Mouse (Mus musculus) embryonic facial prominence, embryonic 10.5 days (tissue): ENCODE measurements around the gene Tfcp2. TPM values are rescaled to one million over a fixed set of nuclear protein-coding genes. Genes with fewer than 3 reads are reported as not detected.
A peak's percentile ranks its signal among the peaks of the same experiment; 100 is the strongest.

Experiments
- DNase-seq: peaks from one replicate; pipeline ENCODE4 v3.0.0-alpha.2; 2017; ENCODE audit warnings: low spot score
- H3K27ac ChIP-seq: fragments of 300-500 bp; sonication (generic); replicated peaks from 2 replicates; pipeline ENCODE4 v1.5.1; 2016; ENCODE audit warnings: mild to moderate bottlenecking
- H3K27me3 ChIP-seq: fragments of 300-500 bp; sonication (generic); replicated peaks from 2 replicates; pipeline ENCODE4 v1.6.1; 2016; ENCODE audit warnings: low read depth, mild to moderate bottlenecking; ENCODE audit not compliant: poor library complexity, severe bottlenecking
- H3K36me3 ChIP-seq: fragments of 300-500 bp; sonication (generic); replicated peaks from 2 replicates; pipeline ENCODE4 v1.6.1; 2016; ENCODE audit warnings: mild to moderate bottlenecking, moderate library complexity
- H3K4me1 ChIP-seq: fragments of 300-500 bp; sonication (generic); 2 replicates; pipeline ENCODE4 v1.6.1; 2016
- H3K4me3 ChIP-seq: fragments of 300-500 bp; sonication (generic); 2 replicates; pipeline ENCODE4 v1.5.1; 2016; ENCODE audit warnings: mild to moderate bottlenecking, moderate library complexity
- H3K9me3 ChIP-seq: fragments of 300-500 bp; sonication (generic); 2 replicates; pipeline ENCODE4 v1.6.1; 2016; ENCODE audit warnings: mild to moderate bottlenecking
- WGBS: fragments of 180-500 bp; shearing (Covaris S2); methylation state at CpG from one replicate; pipeline ENCODE4 v1.1.7; 2016; 5-methylcytosine and 5-hydroxymethylcytosine counted together
- polyA plus RNA-seq: library from polyadenylated mRNA; unstranded; fragments of >200 nt; fragmentation: Nextera tagmentation; extraction: Ambion mirVana; gene quantifications from 2 replicates; pipeline ENCODE4 v1.2.1, GENCODE M21; 2016

Tfcp2 gene
- polyA plus RNA-seq, 1 experiment from 2014 or later: 38.2 TPM

- no peak for DNase-seq
- Histone ChIP-seq H3K27ac (peak overlapping the region; percentile 95), H3K36me3 (peaks cover 35% of the 10 kb centered on the region), H3K4me3 (peak overlapping the region; percentile 86), H3K9me3 (no peaks in the 10 kb centered on the region), H3K4me1 (peaks cover 29% of the 10 kb centered on the region), H3K27me3 (no peaks in the 10 kb centered on the region)
- under 1% methylated on average over 19 of the region's 19 CpGs for WGBS
Measured at GRCm38 (mm10) chr15:100469189-100469545, 82.6 kb downstream of the Tfcp2 start.

GRCm38 (mm10) chr15:100468295-100469188, 83.3 kb downstream of the Tfcp2 start, which contains the start of gene Letmd1:
Gene Letmd1, plus strand, starts transcription at chr15:100469023.
- H3K9me3 ChIP-seq: no peaks in the 10 kb centered on the region
- no peaks in the 10 kb centered on the region for H3K27me3 ChIP-seq
- peak within 1 kb of the TSS; percentile 86 for H3K4me3 ChIP-seq
- peaks cover 30% of the 10 kb centered on the region for H3K36me3 ChIP-seq
- peak within 1 kb of the TSS; percentile 95 for H3K27ac ChIP-seq
- WGBS: 3% methylated on average over 84 of the region's 84 CpGs
- H3K4me1 ChIP-seq: peaks cover 29% of the 10 kb centered on the region
- DNase-seq: peak; percentile 91

- H3K27ac ChIP-seq: no peak overlapping the region
- no peaks in the 10 kb centered on the region for H3K27me3 ChIP-seq
- H3K4me3 ChIP-seq: peak overlapping the region; percentile 86
- peaks cover 29% of the 10 kb centered on the region for H3K4me1 ChIP-seq
- no peaks in the 10 kb centered on the region for H3K9me3 ChIP-seq
- no peak for DNase-seq
- H3K36me3 ChIP-seq: peaks cover 22% of the 10 kb centered on the region
- 40% methylated on average over 8 of the region's 8 CpGs for WGBS
Measured at GRCm38 (mm10) chr15:100467738-100468137, 84.1 kb downstream of the Tfcp2 start.

- WGBS: 79% methylated on average over 2 of the region's 2 CpGs
- H3K27me3 ChIP-seq: peaks cover 4% of the 10 kb centered on the region; the same call in 1 of the 2 replicates
Measured at GRCm38 (mm10) chr15:100465432-100465831, 86.4 kb downstream of the Tfcp2 start.

GRCm38 (mm10) chr15:100463712-100464111, 88.1 kb downstream of the Tfcp2 start:
- peaks cover 15% of the 10 kb centered on the region for H3K27me3 ChIP-seq
- WGBS: 24% methylated on average over 6 of the region's 6 CpGs
- H3K27ac ChIP-seq: no peak overlapping the region
- no peaks in the 10 kb centered on the region for H3K36me3 ChIP-seq
- H3K4me3 ChIP-seq: no peak overlapping the region
- no peaks in the 10 kb centered on the region for H3K9me3 ChIP-seq
- H3K4me1 ChIP-seq: peaks cover 21% of the 10 kb centered on the region
- peak; percentile 72 for DNase-seq

More at GRCm38 (mm10) chr15:100465432-100465831, 86.4 kb downstream of the Tfcp2 start:
- Histone ChIP-seq H3K4me3 (no peak overlapping the region), H3K4me1 (peaks cover 37% of the 10 kb centered on the region), H3K27ac (no peak overlapping the region), H3K9me3 (no peaks in the 10 kb centered on the region), H3K36me3 (no peaks in the 10 kb centered on the region)
- DNase-seq: no peak

GRCm38 (mm10) chr15:100462086-100462485, 89.7 kb downstream of the Tfcp2 start:
- no peak for DNase-seq
- no peak overlapping the region for H3K27ac ChIP-seq
- H3K4me1 ChIP-seq: peaks cover 13% of the 10 kb centered on the region
- H3K9me3 ChIP-seq: no peaks in the 10 kb centered on the region
- whole genome bisulfite sequencing: 83% methylated on average over 5 of the region's 5 CpGs
- peaks cover 20% of the 10 kb centered on the region for H3K27me3 ChIP-seq
- H3K4me3 ChIP-seq: no peak overlapping the region
- H3K36me3 ChIP-seq: no peaks in the 10 kb centered on the region

GRCm38 (mm10) chr15:100461646-100462045, 90.2 kb downstream of the Tfcp2 start:
- WGBS: 82% methylated on average over 9 of the region's 9 CpGs
- Histone ChIP-seq H3K27me3 (peaks cover 20% of the 10 kb centered on the region), H3K9me3 (no peaks in the 10 kb centered on the region), H3K36me3 (no peaks in the 10 kb centered on the region), H3K4me3 (no peak overlapping the region), H3K4me1 (peaks cover 13% of the 10 kb centered on the region), H3K27ac (no peak overlapping the region)
- no peak for DNase-seq

- peaks cover 24% of the 10 kb centered on the region for H3K27me3 ChIP-seq
- H3K27ac ChIP-seq: no peak overlapping the region
- H3K4me1 ChIP-seq: peaks cover 18% of the 10 kb centered on the region
- peak overlapping the region; percentile 39; the same call in 1 of the 2 replicates for H3K4me3 ChIP-seq
- H3K36me3 ChIP-seq: no peaks in the 10 kb centered on the region
- WGBS: 9% methylated on average over 12 of the region's 12 CpGs
- H3K9me3 ChIP-seq: no peaks in the 10 kb centered on the region
- peak; percentile 52 for DNase-seq
Measured at GRCm38 (mm10) chr15:100460942-100461341, 90.9 kb downstream of the Tfcp2 start.

GRCm38 (mm10) chr15:100458055-100458454, 93.8 kb downstream of the Tfcp2 start:
- WGBS: 48% methylated on average over 10 of the region's 10 CpGs
- DNase-seq: peak; percentile 65
- Histone ChIP-seq H3K27me3 (peaks cover 24% of the 10 kb centered on the region), H3K27ac (no peak overlapping the region), H3K9me3 (no peaks in the 10 kb centered on the region), H3K4me3 (no peak overlapping the region), H3K4me1 (peaks cover 18% of the 10 kb centered on the region), H3K36me3 (no peaks in the 10 kb centered on the region)

GRCm38 (mm10) chr15:100457340-100457739, 94.5 kb downstream of the Tfcp2 start:
- Histone ChIP-seq H3K4me3 (no peak overlapping the region), H3K4me1 (peaks cover 18% of the 10 kb centered on the region), H3K9me3 (no peaks in the 10 kb centered on the region), H3K27me3 (peaks cover 24% of the 10 kb centered on the region), H3K36me3 (no peaks in the 10 kb centered on the region), H3K27ac (no peak overlapping the region)
- WGBS: 8% methylated on average over 17 of the region's 17 CpGs
- peak; percentile 84 for DNase-seq

GRCm38 (mm10) chr15:100456356-100456991, 95.3 kb downstream of the Tfcp2 start:
- WGBS: 60% methylated on average over 7 of the region's 7 CpGs
- H3K27ac ChIP-seq: no peak overlapping the region
- H3K4me3 ChIP-seq: no peak overlapping the region
- no peak for DNase-seq
- H3K27me3 ChIP-seq: peaks cover 24% of the 10 kb centered on the region
- peaks cover 18% of the 10 kb centered on the region for H3K4me1 ChIP-seq
- no peaks in the 10 kb centered on the region for H3K9me3 ChIP-seq
- no peaks in the 10 kb centered on the region for H3K36me3 ChIP-seq

GRCm38 (mm10) chr15:100452486-100452885, 99.3 kb downstream of the Tfcp2 start:
- Histone ChIP-seq H3K27me3 (0 out of 2 replicates have a peak, but pooled peaks cover 4% of the 10 kb centered on the region), H3K9me3 (no peaks in the 10 kb centered on the region), H3K36me3 (no peaks in the 10 kb centered on the region), H3K27ac (no peak overlapping the region), H3K4me3 (no peak overlapping the region), H3K4me1 (peaks cover 9% of the 10 kb centered on the region)
- no peak for DNase-seq
- 85% methylated on average over 11 of the region's 11 CpGs for WGBS
